Mouse (Mus musculus) liver, postnatal 0 days (tissue): ENCODE results near the gene Agt.

Source experiments
- CTCF ChIP-seq: sonication (generic); IDR thresholded peaks from 2 replicates; pipeline ENCODE4 v1.5.1; 2016; ENCODE audit warnings: antibody characterized with exemption, low read depth
- EP300 ChIP-seq: IDR thresholded peaks from 2 replicates; pipeline ENCODE4 v1.6.1; 2016; ENCODE audit warnings: antibody characterized with exemption, low read depth, mild to moderate bottlenecking

DNA sequence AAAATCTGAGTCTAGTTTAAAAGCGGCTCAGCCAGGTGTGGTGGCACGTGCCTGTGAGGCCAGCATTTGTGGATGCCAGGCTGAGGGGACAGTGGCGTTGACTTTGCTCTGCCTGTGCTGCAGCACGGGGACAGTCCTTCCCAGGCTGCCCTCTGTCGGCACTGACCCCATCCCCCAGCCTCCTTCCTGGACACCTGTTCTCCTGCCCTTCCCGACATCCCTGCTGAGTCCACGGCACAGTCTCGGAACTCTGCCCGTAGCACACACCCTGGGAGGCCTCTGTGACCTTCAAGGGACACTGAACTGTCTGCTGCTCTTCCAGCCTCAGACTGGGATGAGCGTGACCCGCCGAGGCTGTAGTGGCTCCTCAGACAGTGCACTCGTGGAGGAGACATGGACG is 39.4 kb downstream of the Agt start:
- TF ChIP-seq CTCF (no peak), EP300 (no peak)
